Mouse (Mus musculus) left cerebral cortex, postnatal 10 days (tissue): Measurements from ENCODE around the gene Olfr1351. TPM values are rescaled to one million over a fixed set of nuclear protein-coding genes. Genes with fewer than 3 reads are reported as not detected.
"Not testable (repeated sequence)": the region's sequence is repeated elsewhere in the genome, so short reads cannot be mapped to it uniquely, and the experiment has no call there.

Source experiments
- DNase-seq, 2 experiments: peaks; one replicate each; pipeline ENCODE4 v3.0.0; 2021 to 2022; ENCODE audit warnings: low spot score in 2 of 2, mixed read lengths in 1 of 2; ENCODE audit errors: extremely low spot score in 1 of 2
- intact Hi-C: fragments of 180-260 bp; cut with DNase I; formaldehyde crosslinking; loops from one replicate; pipeline ENCODE4 v1.15.1; 2025
- total RNA-seq, 2 experiments: library from RNA; stranded (reverse); gene quantifications; 2 replicates each; pipeline ENCODE4 v1.2.3; 2021

Gene Olfr1351
- not detected for total RNA-seq

DNA sequence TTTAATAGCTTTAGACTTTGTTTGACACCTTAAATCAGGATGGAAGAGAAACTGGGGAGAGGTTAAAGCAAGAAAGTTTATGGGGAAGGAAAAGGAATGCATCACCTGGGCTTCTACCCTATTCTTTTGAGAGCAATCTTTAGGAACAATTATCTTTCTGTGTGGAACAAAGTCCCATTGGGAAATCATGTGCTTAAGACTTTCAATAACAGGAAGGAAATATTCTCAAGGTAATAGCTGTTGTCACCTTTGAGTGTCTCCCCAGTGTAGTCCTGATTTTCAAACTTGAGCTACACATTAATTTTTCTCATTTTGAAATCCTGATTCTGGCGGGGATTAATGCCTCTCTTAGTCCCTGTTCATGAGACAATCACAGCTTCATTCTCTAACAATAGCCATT lies at the start of gene Olfr1351:
TSS of gene Olfr1351 (plus strand) at position 301 of the 400 bp plus-strand sequence.
- DNase-seq, result no peak
- intact Hi-C loops, result no loop called here

DNA sequence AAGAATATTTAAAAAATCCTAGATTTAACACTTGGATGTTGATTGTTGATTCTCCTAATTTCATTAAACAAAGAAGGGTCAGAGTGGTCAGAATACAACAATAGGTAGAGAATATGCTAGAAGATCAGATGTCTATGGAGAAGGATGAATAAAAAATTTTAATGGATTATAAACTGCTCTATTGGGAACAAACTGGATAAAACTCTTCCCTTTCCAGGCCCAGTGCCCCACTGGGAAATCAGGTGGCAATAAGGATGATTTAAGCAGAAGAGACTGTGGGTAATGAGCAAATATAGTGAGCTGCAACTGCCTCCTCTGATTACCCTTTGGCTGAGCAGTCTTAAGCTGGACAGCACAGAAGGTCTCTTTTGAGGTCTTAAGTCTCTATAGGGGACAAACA lies 49.3 kb upstream of the Olfr1351 start, which contains the start of gene Olfr1353:
TSS of gene Olfr1353 (plus strand) at position 301 of the 400 bp plus-strand sequence.
- DNase-seq, intact Hi-C loops: not testable (repeated sequence)

DNA sequence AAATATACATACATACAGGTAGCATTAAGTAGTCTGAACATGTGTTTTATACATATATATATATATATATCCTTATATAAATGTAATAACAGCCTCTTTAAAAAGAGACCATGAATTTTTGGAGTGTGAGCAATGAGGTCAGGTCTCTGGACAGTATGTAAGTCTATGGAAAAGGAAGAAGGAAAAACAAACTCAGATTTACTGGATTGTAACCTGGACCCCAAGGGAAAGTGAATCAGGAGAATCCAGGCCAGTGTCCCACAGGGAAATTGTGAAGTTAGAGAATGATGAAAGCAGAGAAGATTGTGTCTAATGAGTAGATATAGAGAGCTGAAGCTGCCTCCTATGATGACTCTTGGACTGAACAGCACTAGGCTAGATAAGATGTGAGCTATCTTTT lies 31.5 kb upstream of the Olfr1351 start, which contains the start of gene Olfr1352:
TSS of gene Olfr1352 (plus strand) at position 301 of the 400 bp plus-strand sequence.
- intact Hi-C loops, result no loop called here
- no peak for DNase-seq

DNA sequence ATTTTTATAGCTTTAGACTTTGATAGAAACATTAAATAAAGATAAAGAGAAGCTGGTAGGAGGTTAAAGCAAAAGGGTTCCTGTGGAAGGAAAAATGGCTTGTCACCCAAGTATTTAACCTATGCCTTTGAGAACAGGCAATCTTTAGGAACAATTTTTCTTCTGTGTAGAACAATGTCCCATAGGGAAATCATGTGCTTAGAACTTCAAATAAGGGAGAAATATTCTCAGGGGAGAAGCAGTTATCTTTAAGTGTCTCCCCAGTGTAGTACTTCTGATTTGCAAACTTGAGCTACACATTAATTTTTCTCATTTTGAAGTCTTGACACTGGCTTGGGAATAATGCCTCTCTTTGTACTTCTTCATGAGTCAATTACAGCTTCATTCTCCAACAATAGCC lies 16.2 kb downstream of the Olfr1351 start, which contains the start of gene Olfr57:
TSS of gene Olfr57 (plus strand) at position 301 of the 400 bp plus-strand sequence.
- no peak for DNase-seq
- intact Hi-C loops, result no loop called here

- DNase-seq, intact Hi-C loops: not testable (repeated sequence)
Observed at GRCm38 (mm10) chr10:79042457-79042856, 30.2 kb downstream of the Olfr1351 start.

DNA sequence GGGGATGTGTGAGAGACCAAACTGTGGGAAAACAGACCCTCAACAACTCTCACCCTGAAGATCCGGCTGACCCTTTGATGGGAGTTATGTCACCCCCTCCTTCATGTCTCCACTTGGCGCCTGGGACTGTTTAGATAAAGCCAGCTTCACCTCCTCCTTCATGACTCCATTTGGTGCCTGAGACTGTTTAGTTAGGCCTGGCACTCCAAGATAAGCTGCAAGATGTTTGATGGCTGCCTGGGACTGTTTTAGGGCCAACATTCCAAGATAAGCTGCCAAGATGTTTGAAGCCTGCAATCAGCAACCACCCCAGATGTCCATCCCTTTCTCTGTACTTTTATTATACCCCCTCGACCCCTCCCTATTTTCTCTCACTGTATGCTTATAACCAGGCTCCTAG lies 45.1 kb downstream of the Olfr1351 start:
- intact Hi-C loops, DNase-seq: not testable (repeated sequence)

Other genes with a start within 250 kb of the Olfr1351 start
- gene Slc1a6, start 232.0 kb upstream of the Olfr1351 start, total RNA-seq, result 10 to 100 TPM; 17.3 to 18.4 TPM
- not detected for gene Olfr1356, start 160.3 kb upstream of the Olfr1351 start, total RNA-seq
- not detected for gene Olfr1355, start 136.9 kb upstream of the Olfr1351 start, total RNA-seq
- not detected for gene Olfr1354, start 99.3 kb upstream of the Olfr1351 start, total RNA-seq
- gene Olfr8, start 61.8 kb upstream of the Olfr1351 start, total RNA-seq, result not detected
- gene Olfr1353, start 49.2 kb upstream of the Olfr1351 start, total RNA-seq, result not detected
- gene Olfr1352, start 31.4 kb upstream of the Olfr1351 start, total RNA-seq, result not detected
- not detected for gene Olfr57, start 16.3 kb downstream of the Olfr1351 start, total RNA-seq
- gene 2610008E11Rik, start 85.1 kb downstream of the Olfr1351 start, total RNA-seq, result 10 to 100 TPM; 23.4 to 23.7 TPM
- not detected for gene Vmn2r80, start 136.3 kb downstream of the Olfr1351 start, total RNA-seq
- not detected for gene Vmn2r81, start 235.2 kb downstream of the Olfr1351 start, total RNA-seq